Mouse (Mus musculus) granulocyte monocyte progenitor cell, adult 5-6 weeks (primary cell): Measurements from ENCODE around the gene Dab2ip. TPM values are rescaled to one million over a fixed set of nuclear protein-coding genes. Genes with fewer than 3 reads are reported as not detected.
A peak's percentile ranks its signal among the peaks of the same experiment; 100 is the strongest.

Source experiments
- ATAC-seq: replicated peaks from 2 replicates; pipeline ENCODE4 v1.8.0; 2016; ENCODE audit warnings: mild to moderate bottlenecking, moderate TSS enrichment, inconsistent platforms; ENCODE audit not compliant: poor library complexity, severe bottlenecking
- total RNA-seq, 2 experiments: library from RNA; stranded (forward) in 1 of 2; stranded (reverse) in 1 of 2; fragments of 200-712, 200-1000 nt in 1 of 2; fragments of >200 nt in 1 of 2; fragmentation: Nextera tagmentation in 1 of 2; gene quantifications; 2 replicates each; pipeline ENCODE4 v1.2.3; 2014 to 2017

The Dab2ip gene
- total RNA-seq, 2 experiments from 2014 or later = 3.6 to 3.9 TPM

GRCm38 (mm10) chr2:35642224-35642623, 84.2 kb downstream of the Dab2ip start:
- no peak for ATAC-seq

GRCm38 (mm10) chr2:35646553-35646952, 88.5 kb downstream of the Dab2ip start:
- ATAC-seq = no peak

GRCm38 (mm10) chr2:35649708-35650107, 91.6 kb downstream of the Dab2ip start:
- ATAC-seq = peak; percentile 87

- no peak for ATAC-seq
Observed at GRCm38 (mm10) chr2:35651297-35651731, 93.2 kb downstream of the Dab2ip start.

- no peak for ATAC-seq
Observed at GRCm38 (mm10) chr2:35652984-35653383, 94.9 kb downstream of the Dab2ip start.

- no peak for ATAC-seq
Observed at GRCm38 (mm10) chr2:35654795-35655194, 96.7 kb downstream of the Dab2ip start.

GRCm38 (mm10) chr2:35655996-35656395, 97.9 kb downstream of the Dab2ip start:
- ATAC-seq = no peak

GRCm38 (mm10) chr2:35658311-35658710, 100.2 kb downstream of the Dab2ip start:
- ATAC-seq = no peak

GRCm38 (mm10) chr2:35659578-35660194, 101.6 kb downstream of the Dab2ip start:
- ATAC-seq = no peak

- ATAC-seq = peak; percentile 38
Observed at GRCm38 (mm10) chr2:35660953-35661374, 102.9 kb downstream of the Dab2ip start.

GRCm38 (mm10) chr2:35661454-35662000, 103.5 kb downstream of the Dab2ip start:
- ATAC-seq = peak; percentile 78

- ATAC-seq = peak; percentile 43
Observed at GRCm38 (mm10) chr2:35662001-35662491, 104.0 kb downstream of the Dab2ip start.

GRCm38 (mm10) chr2:35662738-35663550, 104.9 kb downstream of the Dab2ip start:
- ATAC-seq = no peak

- no peak for ATAC-seq
Observed at GRCm38 (mm10) chr2:35667746-35668145, 109.7 kb downstream of the Dab2ip start.

GRCm38 (mm10) chr2:35669217-35669616, 111.2 kb downstream of the Dab2ip start:
- ATAC-seq = peak; percentile 13; the same call in 1 of the 2 replicates

GRCm38 (mm10) chr2:35669748-35670147, 111.7 kb downstream of the Dab2ip start:
- peak; percentile 60 for ATAC-seq

GRCm38 (mm10) chr2:35670300-35670699, 112.2 kb downstream of the Dab2ip start:
- ATAC-seq = no peak

GRCm38 (mm10) chr2:35671980-35672910, 114.2 kb downstream of the Dab2ip start:
- peak; percentile 36; the same call in 1 of the 2 replicates for ATAC-seq

- ATAC-seq = no peak
Observed at GRCm38 (mm10) chr2:35673181-35673580, 115.1 kb downstream of the Dab2ip start.

GRCm38 (mm10) chr2:35673986-35674385, 115.9 kb downstream of the Dab2ip start:
- no peak for ATAC-seq
